Mouse (Mus musculus) lung, adult 2 months (tissue): ENCODE results near the gene Vwa8. TPM values are rescaled to one million over a fixed set of nuclear protein-coding genes. Genes with fewer than 3 reads are reported as not detected.

Experiments
- DNase-seq: peaks from one replicate; pipeline ENCODE4 v3.0.0; 2022
- H3K4me1 ChIP-seq: fragments of 200-500 bp; 2 replicates; pipeline ENCODE4 v1.6.1; 2011; ENCODE audit warnings: low read length; ENCODE audit not compliant: control insufficient read depth, insufficient read depth
- H3K4me3 ChIP-seq: fragments of 200-500 bp; replicated peaks from 2 replicates; pipeline ENCODE3; 2011; ENCODE audit warnings: low read depth, mild to moderate bottlenecking, control low read depth, low read length; ENCODE audit errors: extremely low read depth
- CTCF ChIP-seq: fragments of 200-500 bp; IDR thresholded peaks from 2 replicates; pipeline ENCODE4 v1.5.1; 2011; ENCODE audit warnings: mild to moderate bottlenecking, low read length, control low read depth; ENCODE audit not compliant: insufficient read depth
- POLR2A ChIP-seq: fragments of 200-500 bp; IDR thresholded peaks from 2 replicates; pipeline ENCODE4 v1.6.1; 2011; ENCODE audit warnings: low read depth, mild to moderate bottlenecking, control low read depth, low read length, borderline replicate concordance; ENCODE audit errors: extremely low read depth
- WGBS: fragments of 180-500 bp; shearing (Covaris S2); methylation state at CpG from one replicate; pipeline ENCODE4 v1.1.7; 2018; 5-methylcytosine and 5-hydroxymethylcytosine counted together
- polyA plus RNA-seq: library from polyadenylated mRNA; depleted of rRNA; stranded (reverse); fragments of >200 nt; gene quantifications from 2 replicates; pipeline ENCODE4 v1.2.3, GENCODE M21; 2012

Vwa8 gene
- polyA plus RNA-seq, 1 experiment = 16.3 TPM

GRCm38 (mm10) chr14:79162678-79163077 is 313.8 kb downstream of the Vwa8 start:
- Histone ChIP-seq H3K4me3 (no peak overlapping the region), H3K4me1 (peaks cover 5% of the 10 kb centered on the region)
- 45% methylated on average over 9 of the region's 9 CpGs for whole genome bisulfite sequencing
- no peak for DNase-seq
- TF ChIP-seq POLR2A = no peak
- TF ChIP-seq CTCF = no peak

GRCm38 (mm10) chr14:79164334-79164733 is 315.5 kb downstream of the Vwa8 start:
- no peak for TF ChIP-seq CTCF
- TF ChIP-seq POLR2A = no peak
- WGBS = 45% methylated on average over 4 of the region's 4 CpGs
- DNase-seq = no peak
- Histone ChIP-seq H3K4me1 (peaks cover 2% of the 10 kb centered on the region; the same call in 1 of the 2 replicates), H3K4me3 (no peak overlapping the region)

- DNase-seq = no peak
Measured at GRCm38 (mm10) chr14:79164925-79165324, 316.1 kb downstream of the Vwa8 start.

GRCm38 (mm10) chr14:79174526-79174925 is 325.7 kb downstream of the Vwa8 start:
- TF ChIP-seq POLR2A (no peak), CTCF (no peak)
- no peak for DNase-seq
- Histone ChIP-seq H3K4me3 (no peak overlapping the region), H3K4me1 (peaks cover under 1% of the 10 kb centered on the region; the same call in 1 of the 2 replicates)
- 89% methylated on average over 4 of the region's 4 CpGs for WGBS

More at GRCm38 (mm10) chr14:79164925-79165324, 316.1 kb downstream of the Vwa8 start:
- H3K4me3 ChIP-seq = no peak overlapping the region
- peaks cover 2% of the 10 kb centered on the region; the same call in 1 of the 2 replicates for H3K4me1 ChIP-seq
- WGBS = 94% methylated on average over 2 of the region's 2 CpGs
- TF ChIP-seq CTCF (0 out of 2 replicates have a peak, but pooled peaks have one; percentile 21), POLR2A (no peak)

GRCm38 (mm10) chr14:79177754-79178153 is 328.9 kb downstream of the Vwa8 start:
- Histone ChIP-seq H3K4me1 (peaks cover 5% of the 10 kb centered on the region; the same call in 1 of the 2 replicates), H3K4me3 (no peak overlapping the region)
- WGBS = 74% methylated on average over 7 of the region's 7 CpGs
- no peak for DNase-seq
- no peak for TF ChIP-seq CTCF
- no peak for TF ChIP-seq POLR2A

- H3K4me3 ChIP-seq = no peak overlapping the region
- 84% methylated on average over 9 of the region's 9 CpGs for WGBS
- peaks cover 9% of the 10 kb centered on the region; the same call in 1 of the 2 replicates for H3K4me1 ChIP-seq
- DNase-seq = no peak
- TF ChIP-seq CTCF = no peak
- TF ChIP-seq POLR2A = no peak
Measured at GRCm38 (mm10) chr14:79178247-79178646, 329.4 kb downstream of the Vwa8 start.

- DNase-seq = no peak
- Histone ChIP-seq H3K4me3 (no peak overlapping the region), H3K4me1 (peaks cover 11% of the 10 kb centered on the region)
- TF ChIP-seq POLR2A (no peak), CTCF (no peak)
- 41% methylated on average over 12 of the region's 12 CpGs for WGBS
Measured at GRCm38 (mm10) chr14:79180078-79180730, 331.4 kb downstream of the Vwa8 start.

GRCm38 (mm10) chr14:79181748-79182147 is 332.9 kb downstream of the Vwa8 start:
- no peak overlapping the region for H3K4me3 ChIP-seq
- H3K4me1 ChIP-seq = peaks cover 12% of the 10 kb centered on the region
- DNase-seq = no peak
- no peak for TF ChIP-seq CTCF
- no peak for TF ChIP-seq POLR2A
- WGBS = 89% methylated on average over 8 of the region's 8 CpGs

- peaks cover 12% of the 10 kb centered on the region for H3K4me1 ChIP-seq
- 88% methylated on average over 15 of the region's 15 CpGs for WGBS
- no peak for DNase-seq
- TF ChIP-seq CTCF (no peak), POLR2A (no peak)
- no peak overlapping the region for H3K4me3 ChIP-seq
Measured at GRCm38 (mm10) chr14:79182801-79183200, 333.9 kb downstream of the Vwa8 start.

GRCm38 (mm10) chr14:79183261-79183660 is 334.4 kb downstream of the Vwa8 start:
- WGBS = 59% methylated on average over 7 of the region's 7 CpGs
- H3K4me3 ChIP-seq = no peak overlapping the region
- H3K4me1 ChIP-seq = peaks cover 12% of the 10 kb centered on the region
- no peak for DNase-seq
- TF ChIP-seq CTCF = no peak
- no peak for TF ChIP-seq POLR2A
